ENCODE assay signal across 14 mouse cellular contexts in the genomic region with DNA sequence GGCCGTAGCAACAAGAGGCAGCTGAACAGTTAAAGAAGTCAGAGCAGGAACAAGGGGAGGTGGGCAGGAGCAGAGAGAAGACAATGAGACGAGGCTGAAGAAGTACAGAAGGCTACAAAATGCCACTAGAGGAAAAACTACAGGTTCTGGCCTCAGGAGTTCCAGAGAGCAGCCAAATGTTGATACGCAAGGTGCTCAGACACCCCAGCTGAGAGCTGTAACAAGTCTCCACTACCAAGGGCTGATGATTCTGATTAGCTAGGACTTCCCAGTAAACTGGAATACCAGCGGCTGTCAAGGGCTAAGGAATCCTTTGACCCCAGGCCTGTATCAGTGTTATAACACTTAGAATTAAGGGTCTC.
A peak's percentile ranks its signal among the peaks of the same experiment; 100 is the strongest.
DNase-seq lines count a peak whose midpoint lies in the region; ATAC-seq and TF ChIP-seq lines count a peak whose summit lies in the region.
"Had no signal": no experiment of that assay in that cellular context is flagged by ENCODE, and none has a peak within 500 bp of the region (broad histone marks: within the 10 kb centered on the region; RNA-seq: fewer than 3 reads in every experiment).

No protein-coding gene starts in this region.

- WGBS in forebrain, embryonic 15.5 days = 52% methylated on average over 4 of the region's 4 CpGs
- 52% methylated on average over 4 of the region's 4 CpGs for WGBS in forebrain, embryonic 16.5 days
- WGBS in midbrain, embryonic 11.5 days = 60% methylated on average over 4 of the region's 4 CpGs
- 52% methylated on average over 4 of the region's 4 CpGs for WGBS in midbrain, postnatal 0 days
- 39% methylated on average over 4 of the region's 4 CpGs for WGBS in hindbrain, embryonic 15.5 days
- 50% methylated on average over 4 of the region's 4 CpGs for WGBS in midbrain, embryonic 16.5 days

- no peaks in the 10 kb centered on the region for H3K36me3 ChIP-seq in forebrain, embryonic 15.5 days
- H3K36me3 ChIP-seq in forebrain, embryonic 16.5 days (ENCODE audit: control insufficient read depth, insufficient read depth) = no peaks in the 10 kb centered on the region
- no peaks in the 10 kb centered on the region for H3K36me3 ChIP-seq in midbrain, embryonic 11.5 days (ENCODE audit: control insufficient read depth, insufficient read depth, low read length)
- H3K36me3 ChIP-seq in midbrain, postnatal 0 days (ENCODE audit: insufficient read depth, low read length) = no peaks in the 10 kb centered on the region
- no peaks in the 10 kb centered on the region for H3K36me3 ChIP-seq in hindbrain, embryonic 15.5 days
- H3K36me3 ChIP-seq in midbrain, embryonic 16.5 days (ENCODE audit: control insufficient read depth, insufficient read depth, low read length) = no peaks in the 10 kb centered on the region

- no peak overlapping the region for H3K4me2 ChIP-seq in forebrain, embryonic 15.5 days (replicated peaks)
- no peak overlapping the region for H3K4me2 ChIP-seq in forebrain, embryonic 16.5 days (ENCODE audit: low read length)
- H3K4me2 ChIP-seq in midbrain, embryonic 11.5 days = no peak overlapping the region
- no peak overlapping the region for H3K4me2 ChIP-seq in midbrain, postnatal 0 days (ENCODE audit: low read depth, low read length, poor library complexity, severe bottlenecking)
- no peak overlapping the region for H3K4me2 ChIP-seq in hindbrain, embryonic 15.5 days
- no peak overlapping the region for H3K4me2 ChIP-seq in midbrain, embryonic 16.5 days (ENCODE audit: low read length)
- H3K4me2 ChIP-seq: heart, embryonic 11.5 days had no signal

- no peak overlapping the region for H3K9ac ChIP-seq in forebrain, embryonic 15.5 days (replicated peaks)
- no peak overlapping the region for H3K9ac ChIP-seq in forebrain, embryonic 16.5 days (replicated peaks; ENCODE audit: low read depth, low read length)
- no peak overlapping the region for H3K9ac ChIP-seq in midbrain, embryonic 11.5 days (ENCODE audit: low read length)
- no peak overlapping the region for H3K9ac ChIP-seq in midbrain, postnatal 0 days (replicated peaks; ENCODE audit: low read length, poor library complexity, severe bottlenecking)
- H3K9ac ChIP-seq in hindbrain, embryonic 15.5 days = no peak overlapping the region
- no peak overlapping the region for H3K9ac ChIP-seq in midbrain, embryonic 16.5 days (ENCODE audit: low read depth, low read length)

- DNase-seq in midbrain, embryonic 11.5 days (ENCODE audit: low spot score, missing footprints) = peak; percentile 83
- DNase-seq in midbrain, postnatal 0 days (ENCODE audit: low spot score) = no peak
- no peak for DNase-seq in thymus, postnatal 36 days
- DNase-seq: adrenal gland, adult 2 months; heart, postnatal 14 days; kidney, adult 8-10 months; kidney, postnatal 14 days; lung, adult 18-20 months had no signal

- peaks cover 14% of the 10 kb centered on the region for H3K4me1 ChIP-seq in forebrain, embryonic 15.5 days
- H3K4me1 ChIP-seq in forebrain, embryonic 16.5 days (replicated peaks; ENCODE audit: control insufficient read depth, insufficient read depth, low read length) = peaks cover 12% of the 10 kb centered on the region
- peaks cover 16% of the 10 kb centered on the region; the same call in 1 of the 2 replicates for H3K4me1 ChIP-seq in midbrain, embryonic 11.5 days (ENCODE audit: control insufficient read depth, insufficient read depth, low read length)
- H3K4me1 ChIP-seq in midbrain, postnatal 0 days (ENCODE audit: insufficient read depth, low read length) = no peaks in the 10 kb centered on the region; the same call in 1 of the 2 replicates
- peaks cover 20% of the 10 kb centered on the region for H3K4me1 ChIP-seq in hindbrain, embryonic 15.5 days (replicated peaks)
- peaks cover 24% of the 10 kb centered on the region for H3K4me1 ChIP-seq in midbrain, embryonic 16.5 days (ENCODE audit: control insufficient read depth, insufficient read depth, low read length)

- H3K27ac ChIP-seq in forebrain, embryonic 15.5 days (replicated peaks) = no peak overlapping the region
- no peak overlapping the region for H3K27ac ChIP-seq in forebrain, embryonic 16.5 days (ENCODE audit: low read length)
- H3K27ac ChIP-seq in midbrain, embryonic 11.5 days (ENCODE audit: low read depth, low read length) = no peak overlapping the region
- no peak overlapping the region for H3K27ac ChIP-seq in midbrain, postnatal 0 days (ENCODE audit: low read depth, low read length)
- H3K27ac ChIP-seq in hindbrain, embryonic 15.5 days (replicated peaks) = peak overlapping the region; percentile 48
- no peak overlapping the region for H3K27ac ChIP-seq in midbrain, embryonic 16.5 days (ENCODE audit: low read length)
- H3K27ac ChIP-seq: stomach, postnatal 0 days had no signal

- ATAC-seq in forebrain, embryonic 15.5 days (replicated peaks) = 0 out of 2 replicates have a peak, but pooled peaks have one; percentile 16
- ATAC-seq in forebrain, embryonic 16.5 days = no peak
- ATAC-seq in midbrain, embryonic 11.5 days (ENCODE audit: low FRiP score) = peak; percentile 15; the same call in 1 of the 2 replicates
- no peak for ATAC-seq in midbrain, postnatal 0 days (ENCODE audit: low FRiP score)
- ATAC-seq in hindbrain, embryonic 15.5 days (ENCODE audit: low FRiP score, low read depth) = peak; percentile 44; the same call in 1 of the 2 replicates
- ATAC-seq in midbrain, embryonic 16.5 days = peak; percentile 27; the same call in 1 of the 2 replicates

- no peaks in the 10 kb centered on the region for H3K9me3 ChIP-seq in forebrain, embryonic 15.5 days
- H3K9me3 ChIP-seq in forebrain, embryonic 16.5 days (ENCODE audit: control insufficient read depth, low read length) = no peaks in the 10 kb centered on the region
- no peaks in the 10 kb centered on the region for H3K9me3 ChIP-seq in midbrain, embryonic 11.5 days (ENCODE audit: control insufficient read depth, low read length)
- H3K9me3 ChIP-seq in midbrain, postnatal 0 days (ENCODE audit: low read length) = no peaks in the 10 kb centered on the region
- H3K9me3 ChIP-seq in hindbrain, embryonic 15.5 days = no peaks in the 10 kb centered on the region
- no peaks in the 10 kb centered on the region for H3K9me3 ChIP-seq in midbrain, embryonic 16.5 days (replicated peaks; ENCODE audit: control insufficient read depth, low read length, poor library complexity, severe bottlenecking)

- no peak for TF ChIP-seq CTCF in midbrain, postnatal 0 days (IDR thresholded peaks at IDR 0.05)

- no peaks in the 10 kb centered on the region for H3K27me3 ChIP-seq in forebrain, embryonic 15.5 days
- no peaks in the 10 kb centered on the region for H3K27me3 ChIP-seq in forebrain, embryonic 16.5 days (replicated peaks; ENCODE audit: control insufficient read depth, insufficient read depth, low read length)
- H3K27me3 ChIP-seq in midbrain, embryonic 11.5 days (ENCODE audit: control insufficient read depth, insufficient read depth, low read length) = peaks cover 2% of the 10 kb centered on the region; the same call in 1 of the 2 replicates
- H3K27me3 ChIP-seq in midbrain, postnatal 0 days (ENCODE audit: insufficient read depth, low read length) = no peaks in the 10 kb centered on the region
- H3K27me3 ChIP-seq in hindbrain, embryonic 15.5 days = no peaks in the 10 kb centered on the region
- no peaks in the 10 kb centered on the region for H3K27me3 ChIP-seq in midbrain, embryonic 16.5 days (ENCODE audit: control insufficient read depth, insufficient read depth, low read depth, low read length)

- no peak overlapping the region for H3K4me3 ChIP-seq in forebrain, embryonic 15.5 days
- no peak overlapping the region for H3K4me3 ChIP-seq in forebrain, embryonic 16.5 days (replicated peaks; ENCODE audit: low read length)
- H3K4me3 ChIP-seq in midbrain, embryonic 11.5 days (ENCODE audit: low read depth, low read length) = no peak overlapping the region
- no peak overlapping the region for H3K4me3 ChIP-seq in midbrain, postnatal 0 days (ENCODE audit: low read depth, low read length)
- H3K4me3 ChIP-seq in hindbrain, embryonic 15.5 days = no peak overlapping the region
- no peak overlapping the region for H3K4me3 ChIP-seq in midbrain, embryonic 16.5 days (ENCODE audit: low read depth, low read length)

Comparison
In these comparisons a context has a peak if more than half of its experiments do, and no peak if none do; other contexts are left out.
1. ATAC-seq: peak in forebrain, embryonic 15.5 days (single experiment), midbrain, embryonic 11.5 days (single experiment), hindbrain, embryonic 15.5 days (single experiment) and midbrain, embryonic 16.5 days (single experiment); none in forebrain, embryonic 16.5 days (single experiment) and midbrain, postnatal 0 days (single experiment).